Mouse (Mus musculus): ENCODE data around the gene Zfp639. TPM values are rescaled to one million over a fixed set of nuclear protein-coding genes. Genes with fewer than 3 reads are reported as not detected.

Zfp639 gene
- 42.0 and 68.2 TPM in 2 replicates for polyA plus RNA-seq (2012; rRNA removed)

GRCm38 (mm10) chr3:32509496-32510374 lies at the start of gene Zfp639:
TSS of gene Zfp639 (plus strand) at chr3:32510259.

GRCm38 (mm10) chr3:32492097-32493090 lies 17.7 kb upstream of the Zfp639 start, which contains the start of gene Kcnmb3:
TSS of gene Kcnmb3 (minus strand) at chr3:32492231.

GRCm38 (mm10) chr3:32529303-32529898 lies 19.3 kb downstream of the Zfp639 start, which contains the start of gene Mfn1:
TSS of gene Mfn1 (plus strand) at chr3:32529465.

Other genes starting within 250 kb of the Zfp639 start
- 13.8 and 15.8 TPM in 2 replicates for gene Zmat3, start 144.2 kb upstream of the Zfp639 start, polyA plus RNA-seq (2012; rRNA removed)
- 20.8 and 27.6 TPM in 2 replicates for gene Pik3ca, start 112.6 kb upstream of the Zfp639 start, polyA plus RNA-seq (2012; rRNA removed)
- gene Kcnmb3, start 18.0 kb upstream of the Zfp639 start, polyA plus RNA-seq (2012; rRNA removed) = not detected in 2 replicates
- gene Mfn1, start 19.2 kb downstream of the Zfp639 start, polyA plus RNA-seq (2012; rRNA removed) = 30.6 and 34.4 TPM in 2 replicates
- 40.4 and 42.9 TPM in 2 replicates for gene Gnb4, start 106.3 kb downstream of the Zfp639 start, polyA plus RNA-seq (2012; rRNA removed)
- 120 and 152 TPM in 2 replicates for gene Actl6a, start 196.0 kb downstream of the Zfp639 start, polyA plus RNA-seq (2012; rRNA removed)
- 233 and 353 TPM in 2 replicates for gene Ndufb5, start 226.7 kb downstream of the Zfp639 start, polyA plus RNA-seq (2012; rRNA removed)
- gene Mrpl47, start 227.3 kb downstream of the Zfp639 start, polyA plus RNA-seq (2012; rRNA removed) = 27.7 and 36.3 TPM in 2 replicates

Measured in central nervous system, embryonic 11.5 days (tissue).